Mouse (Mus musculus) stomach, embryonic 16.5 days (tissue): ENCODE data around the gene Rtl5. TPM values are rescaled to one million over a fixed set of nuclear protein-coding genes. Genes with fewer than 3 reads are reported as not detected.

ENCODE experiments used
- ATAC-seq: fragments of 200-750 bp; cut with Nextera tagmentation; 2 replicates; pipeline ENCODE4 v1.8.0; 2017; ENCODE audit warnings: moderate number of reproducible peaks, moderate TSS enrichment; ENCODE audit not compliant: insufficient read depth, low FRiP score
- H3K27ac ChIP-seq: fragments of 300-500 bp; sonication (generic); 2 replicates; pipeline ENCODE4 v1.5.1; 2014; ENCODE audit warnings: low read length
- H3K27me3 ChIP-seq: fragments of 300-500 bp; sonication (generic); 2 replicates; pipeline ENCODE4 v1.6.1; 2014; ENCODE audit warnings: low read length, control low read depth, mixed read lengths; ENCODE audit not compliant: control insufficient read depth, insufficient read depth
- H3K36me3 ChIP-seq: fragments of 300-500 bp; sonication (generic); 2 replicates; pipeline ENCODE4 v1.6.1; 2014; ENCODE audit warnings: low read length; ENCODE audit not compliant: control insufficient read depth, insufficient read depth
- H3K4me1 ChIP-seq: fragments of 300-500 bp; sonication (generic); 2 replicates; pipeline ENCODE4 v1.6.1; 2014; ENCODE audit warnings: low read length, control low read depth, mixed read lengths; ENCODE audit not compliant: control insufficient read depth, insufficient read depth
- H3K4me2 ChIP-seq: fragments of 300-500 bp; sonication (generic); 2 replicates; pipeline ENCODE4 v1.6.1; 2014; ENCODE audit warnings: low read depth, low read length, mixed read lengths
- H3K4me3 ChIP-seq: fragments of 300-500 bp; sonication (generic); replicated peaks from 2 replicates; pipeline ENCODE4 v1.5.1; 2014; ENCODE audit warnings: mild to moderate bottlenecking, low read length
- H3K9ac ChIP-seq: fragments of 300-500 bp; sonication (generic); 2 replicates; pipeline ENCODE4 v1.6.1; 2014; ENCODE audit warnings: low read length
- H3K9me3 ChIP-seq: fragments of 300-500 bp; sonication (generic); replicated peaks from 2 replicates; pipeline ENCODE4 v1.6.1; 2016; ENCODE audit warnings: low read length, control low read depth; ENCODE audit not compliant: control insufficient read depth
- WGBS: fragments of 180-500 bp; shearing (Covaris S2); extraction: QIAGEN DNeasy Blood & Tissue Kit; methylation state at CpG from one replicate; pipeline ENCODE4 v1.1.7; 2014; 5-methylcytosine and 5-hydroxymethylcytosine counted together
- polyA plus RNA-seq: library from polyadenylated mRNA; unstranded; fragments of >200 nt; fragmentation: Nextera tagmentation; extraction: Ambion mirVana; gene quantifications from 2 replicates; pipeline ENCODE4 v1.2.1, GENCODE M21; 2015

The Rtl5 gene
- polyA plus RNA-seq, 1 experiment from 2014 or later: 2.7 TPM

GRCm38 (mm10) chrX:102071517-102071916, 413 bp upstream of the Rtl5 start:
- peak overlapping the region; percentile 54 for H3K4me3 ChIP-seq
- peak overlapping the region; percentile 37; the same call in 1 of the 2 replicates for H3K27ac ChIP-seq
- peak overlapping the region; percentile 64 for H3K4me2 ChIP-seq
- WGBS: 19% methylated on average over 2 of the region's 2 CpGs
- no peaks in the 10 kb centered on the region for H3K9me3 ChIP-seq
- no peaks in the 10 kb centered on the region for H3K36me3 ChIP-seq
- ATAC-seq: no peak
- H3K4me1 ChIP-seq: peaks cover 3% of the 10 kb centered on the region; the same call in 1 of the 2 replicates
- peaks cover 10% of the 10 kb centered on the region; the same call in 1 of the 2 replicates for H3K27me3 ChIP-seq
- H3K9ac ChIP-seq: peak overlapping the region; percentile 71; the same call in 1 of the 2 replicates

GRCm38 (mm10) chrX:102068811-102069540, 2.1 kb downstream of the Rtl5 start:
- Histone ChIP-seq H3K9ac (no peak overlapping the region), H3K4me1 (peaks cover 3% of the 10 kb centered on the region; the same call in 1 of the 2 replicates), H3K4me2 (no peak overlapping the region), H3K27ac (no peak overlapping the region), H3K4me3 (no peak overlapping the region), H3K27me3 (peaks cover 13% of the 10 kb centered on the region; the same call in 1 of the 2 replicates), H3K9me3 (no peaks in the 10 kb centered on the region), H3K36me3 (no peaks in the 10 kb centered on the region)
- no peak for ATAC-seq
- 94% methylated on average over 24 of the region's 24 CpGs for WGBS

- Histone ChIP-seq H3K27me3 (peaks cover 10% of the 10 kb centered on the region; the same call in 1 of the 2 replicates), H3K9ac (no peak overlapping the region), H3K27ac (no peak overlapping the region), H3K4me3 (no peak overlapping the region), H3K9me3 (no peaks in the 10 kb centered on the region), H3K36me3 (no peaks in the 10 kb centered on the region), H3K4me1 (peaks cover 3% of the 10 kb centered on the region; the same call in 1 of the 2 replicates), H3K4me2 (no peak overlapping the region)
- no peak for ATAC-seq
- 79% methylated on average over 6 of the region's 6 CpGs for WGBS
Measured at GRCm38 (mm10) chrX:102067118-102067517, 4.0 kb downstream of the Rtl5 start.

GRCm38 (mm10) chrX:102066134-102066533, 5.0 kb downstream of the Rtl5 start:
- H3K27me3 ChIP-seq: peaks cover 6% of the 10 kb centered on the region; the same call in 1 of the 2 replicates
- H3K27ac ChIP-seq: no peak overlapping the region
- H3K9me3 ChIP-seq: no peaks in the 10 kb centered on the region
- peak; percentile 31; the same call in 1 of the 2 replicates for ATAC-seq
- WGBS: 21% methylated on average over 9 of the region's 9 CpGs
- no peak overlapping the region for H3K4me2 ChIP-seq
- no peak overlapping the region for H3K9ac ChIP-seq
- no peaks in the 10 kb centered on the region for H3K36me3 ChIP-seq
- no peak overlapping the region for H3K4me3 ChIP-seq
- peaks cover 3% of the 10 kb centered on the region; the same call in 1 of the 2 replicates for H3K4me1 ChIP-seq

- Histone ChIP-seq H3K9ac (no peak overlapping the region), H3K27ac (no peak overlapping the region), H3K9me3 (no peaks in the 10 kb centered on the region), H3K27me3 (peaks cover 3% of the 10 kb centered on the region; the same call in 1 of the 2 replicates), H3K4me3 (no peak overlapping the region), H3K4me2 (no peak overlapping the region), H3K4me1 (peaks cover 2% of the 10 kb centered on the region; the same call in 1 of the 2 replicates), H3K36me3 (no peaks in the 10 kb centered on the region)
- WGBS: 58% methylated on average over 4 of the region's 4 CpGs
- ATAC-seq: no peak
Measured at GRCm38 (mm10) chrX:102065213-102065775, 5.8 kb downstream of the Rtl5 start.

- Histone ChIP-seq H3K4me1 (no peaks in the 10 kb centered on the region), H3K27ac (no peak overlapping the region), H3K9ac (no peak overlapping the region), H3K36me3 (no peaks in the 10 kb centered on the region), H3K4me2 (no peak overlapping the region), H3K9me3 (no peaks in the 10 kb centered on the region), H3K27me3 (peaks cover 3% of the 10 kb centered on the region; the same call in 1 of the 2 replicates), H3K4me3 (no peak overlapping the region)
- WGBS: 58% methylated on average over 3 of the region's 3 CpGs
- ATAC-seq: no peak
Measured at GRCm38 (mm10) chrX:102064062-102064461, 7.0 kb downstream of the Rtl5 start.

GRCm38 (mm10) chrX:102060891-102061290, 10.2 kb downstream of the Rtl5 start:
- no peak overlapping the region for H3K27ac ChIP-seq
- peaks cover 3% of the 10 kb centered on the region; the same call in 1 of the 2 replicates for H3K27me3 ChIP-seq
- no peaks in the 10 kb centered on the region for H3K9me3 ChIP-seq
- no peak overlapping the region for H3K9ac ChIP-seq
- H3K4me3 ChIP-seq: no peak overlapping the region
- ATAC-seq: no peak
- no peaks in the 10 kb centered on the region for H3K4me1 ChIP-seq
- WGBS: 34% methylated on average over 2 of the region's 2 CpGs
- no peak overlapping the region for H3K4me2 ChIP-seq
- no peaks in the 10 kb centered on the region for H3K36me3 ChIP-seq

GRCm38 (mm10) chrX:102060243-102060642, 10.9 kb downstream of the Rtl5 start:
- Histone ChIP-seq H3K27me3 (no peaks in the 10 kb centered on the region; the same call in 1 of the 2 replicates), H3K27ac (no peak overlapping the region), H3K4me3 (no peak overlapping the region), H3K9me3 (no peaks in the 10 kb centered on the region), H3K4me2 (no peak overlapping the region), H3K4me1 (no peaks in the 10 kb centered on the region), H3K36me3 (no peaks in the 10 kb centered on the region), H3K9ac (no peak overlapping the region)
- no peak for ATAC-seq
- 63% methylated on average over 5 of the region's 5 CpGs for WGBS

- Histone ChIP-seq H3K9me3 (no peaks in the 10 kb centered on the region), H3K4me2 (no peak overlapping the region), H3K27me3 (no peaks in the 10 kb centered on the region; the same call in 1 of the 2 replicates), H3K4me3 (no peak overlapping the region), H3K36me3 (no peaks in the 10 kb centered on the region), H3K9ac (no peak overlapping the region), H3K4me1 (no peaks in the 10 kb centered on the region), H3K27ac (no peak overlapping the region)
- ATAC-seq: no peak
- 62% methylated on average over 9 of the region's 9 CpGs for WGBS
Measured at GRCm38 (mm10) chrX:102059437-102059836, 11.7 kb downstream of the Rtl5 start.
